Mouse (Mus musculus) left cerebral cortex, postnatal 25 days (tissue): ENCODE results near the gene Rapgef4. TPM values are rescaled to one million over a fixed set of nuclear protein-coding genes. Genes with fewer than 3 reads are reported as not detected.

Experiments used
- DNase-seq, 2 experiments: peaks; one replicate each; pipeline ENCODE4 v3.0.0; 2022; ENCODE audit warnings: low spot score in 2 of 2, mixed read lengths in 1 of 2
- intact Hi-C: fragments of 180-260 bp; cut with DNase I; formaldehyde crosslinking; loops from one replicate; pipeline ENCODE4 v1.15.1; 2025
- total RNA-seq, 2 experiments: library from RNA; stranded (reverse); gene quantifications; 2 replicates each; pipeline ENCODE4 v1.2.3; 2021

Gene Rapgef4
- total RNA-seq, 2 experiments from 2014 or later = 372 to 386 TPM

- intact Hi-C loops = no loop called here
These were observed 123.6 kb downstream of the Rapgef4 start for GRCm38 (mm10) chr2:72104604-72105003.

DNA sequence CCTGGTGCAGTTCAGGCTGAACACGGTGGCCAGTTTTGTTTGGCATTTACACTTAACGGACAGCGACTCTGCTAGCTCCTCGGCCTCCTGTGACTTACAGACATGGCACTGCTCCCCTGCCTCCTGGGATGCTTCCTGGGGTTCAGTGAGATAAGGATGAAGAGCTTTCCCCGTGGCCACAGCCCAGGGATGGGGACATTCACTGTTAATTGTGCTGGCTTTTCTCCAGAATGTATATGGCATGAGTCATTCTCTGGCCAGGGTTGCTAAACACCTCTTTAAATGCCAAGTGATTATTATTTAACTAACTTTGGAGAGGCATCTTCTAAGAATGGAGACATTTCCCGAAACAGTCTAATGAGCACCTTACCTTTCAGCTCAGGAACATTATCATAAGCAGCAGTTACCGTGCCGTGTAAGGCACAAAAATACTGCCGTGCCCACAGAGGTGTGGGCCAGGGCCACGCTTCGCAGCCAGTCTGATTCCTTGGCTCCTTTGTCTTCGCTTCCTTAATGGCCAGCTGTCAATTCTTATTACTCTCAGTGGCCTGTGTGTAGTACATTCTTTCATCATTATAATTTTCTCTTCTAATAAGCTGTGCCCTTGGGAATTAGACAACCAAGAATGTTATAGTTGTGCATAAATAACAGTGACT is 126.6 kb downstream of the Rapgef4 start:
- intact Hi-C loops = no loop called here
- no peak for DNase-seq

More at GRCm38 (mm10) chr2:72104604-72105003, 123.6 kb downstream of the Rapgef4 start:
- DNase-seq = no peak

GRCm38 (mm10) chr2:72108448-72109312 is 127.6 kb downstream of the Rapgef4 start:
- intact Hi-C loops = no loop called here
- DNase-seq = peak in 1 of 2 experiments; percentile 58

GRCm38 (mm10) chr2:72110404-72110803 is 129.4 kb downstream of the Rapgef4 start:
- intact Hi-C loops = no loop called here
- DNase-seq = no peak

- DNase-seq = no peak
- intact Hi-C loops = no loop called here
These were observed 132.7 kb downstream of the Rapgef4 start for GRCm38 (mm10) chr2:72113716-72114115.

DNA sequence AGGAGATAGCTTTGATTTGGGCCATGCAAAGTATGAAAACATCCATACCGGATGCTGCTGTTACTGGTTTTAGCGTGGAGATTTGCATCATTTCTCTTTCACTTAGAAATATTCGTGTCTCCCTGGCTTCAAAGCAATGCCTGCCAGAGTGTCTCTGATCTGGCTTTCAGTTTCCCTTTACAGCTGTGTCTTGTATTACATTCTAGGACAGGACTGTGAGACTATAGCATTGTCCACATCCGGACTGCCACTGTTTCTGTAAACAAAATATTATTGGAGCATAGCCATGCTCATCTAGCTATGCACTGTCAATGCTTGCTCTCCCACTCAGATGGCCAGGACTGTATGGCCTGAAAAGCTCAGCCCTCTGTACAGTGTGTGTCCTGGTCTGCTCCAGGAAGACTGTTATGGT is 133.1 kb downstream of the Rapgef4 start:
- intact Hi-C loops = no loop called here
- DNase-seq = no peak

- intact Hi-C loops = no loop called here
These were observed 135.1 kb downstream of the Rapgef4 start for GRCm38 (mm10) chr2:72116103-72116502.

DNA sequence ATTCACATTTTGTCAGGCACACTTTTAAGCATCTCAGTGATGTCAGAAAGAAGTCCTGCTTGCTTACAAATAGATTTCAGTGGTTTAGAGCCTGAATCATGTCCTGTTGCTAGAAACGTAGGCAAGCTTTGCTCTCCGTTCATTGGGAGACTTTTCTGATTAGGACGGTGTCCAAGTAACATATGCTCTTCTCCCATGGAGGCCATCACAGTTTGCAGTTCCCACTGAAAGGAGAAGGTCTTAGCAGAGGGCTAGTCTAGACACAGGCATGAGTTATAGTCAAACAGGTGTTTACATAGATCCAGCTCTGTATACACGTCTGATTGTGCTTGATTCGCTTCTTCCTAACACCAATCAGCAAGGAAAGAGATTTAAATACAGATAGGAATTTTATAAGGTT is 135.7 kb downstream of the Rapgef4 start:
- no peak for DNase-seq
- intact Hi-C loops = no loop called here

More at GRCm38 (mm10) chr2:72116103-72116502, 135.1 kb downstream of the Rapgef4 start:
- no peak for DNase-seq

DNA sequence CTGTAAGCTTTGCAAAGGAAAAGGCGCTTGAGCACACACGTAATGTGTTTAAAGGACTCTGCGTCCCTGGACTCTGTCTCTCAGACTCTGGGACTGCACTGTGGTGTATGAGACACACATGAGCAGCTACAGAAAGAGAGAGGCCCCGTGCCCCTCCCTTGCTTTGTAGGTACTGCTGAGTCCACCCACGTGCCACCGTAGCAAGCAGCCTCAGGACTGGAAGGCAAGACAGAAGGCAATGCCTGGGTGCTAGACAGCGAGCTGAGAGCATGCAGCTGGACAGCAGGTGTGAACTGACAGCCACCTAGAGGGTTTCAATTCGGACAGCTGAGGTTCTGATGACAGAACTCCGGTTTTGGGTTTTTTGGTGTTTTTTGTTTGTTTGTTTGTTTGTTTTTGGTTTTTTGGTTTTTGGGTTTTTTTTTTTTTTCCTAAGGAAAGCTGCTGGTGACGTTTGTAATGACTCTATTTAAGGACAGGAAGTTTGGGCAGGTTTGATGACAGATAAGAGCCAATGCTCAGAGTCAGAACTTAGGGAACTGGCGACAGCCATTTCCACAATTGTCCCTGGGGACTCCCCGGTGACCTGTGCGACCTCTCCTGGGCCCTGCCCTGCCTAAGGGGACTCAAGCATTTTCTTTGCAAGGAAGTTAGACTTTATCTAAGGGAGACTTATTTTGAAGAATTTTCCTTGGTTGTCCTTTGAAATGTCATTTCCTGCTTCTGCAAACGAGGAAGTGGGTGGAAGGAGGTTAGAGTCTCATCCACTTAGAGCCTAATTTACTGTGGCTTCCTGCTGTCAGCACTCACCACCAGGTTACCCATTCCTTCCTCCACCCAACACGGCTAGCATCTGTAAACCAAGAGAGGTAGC is 136.3 kb downstream of the Rapgef4 start:
- DNase-seq = peak in 1 of 2 experiments; percentile 59
- intact Hi-C loops = no loop called here

DNA sequence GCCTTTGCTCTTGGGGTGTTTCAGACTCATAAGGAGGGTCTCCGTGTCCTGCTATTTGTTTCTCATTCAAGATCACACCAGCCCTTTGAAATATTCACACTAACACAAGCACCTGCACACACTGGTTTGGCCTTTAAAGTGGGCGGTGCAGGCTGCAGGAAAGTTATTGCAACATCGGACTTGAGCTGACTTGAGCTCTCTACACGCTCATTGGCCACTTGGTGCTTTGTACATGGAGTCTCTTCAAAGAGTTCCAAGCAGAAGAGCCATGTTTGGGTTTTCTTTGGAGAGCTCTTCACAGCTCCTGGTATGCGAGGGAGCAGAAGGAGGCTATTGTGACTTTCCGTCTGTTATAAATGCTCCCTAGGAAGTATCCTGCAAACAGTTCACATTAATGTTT is 139.2 kb downstream of the Rapgef4 start:
- intact Hi-C loops = no loop called here
- DNase-seq = no peak

DNA sequence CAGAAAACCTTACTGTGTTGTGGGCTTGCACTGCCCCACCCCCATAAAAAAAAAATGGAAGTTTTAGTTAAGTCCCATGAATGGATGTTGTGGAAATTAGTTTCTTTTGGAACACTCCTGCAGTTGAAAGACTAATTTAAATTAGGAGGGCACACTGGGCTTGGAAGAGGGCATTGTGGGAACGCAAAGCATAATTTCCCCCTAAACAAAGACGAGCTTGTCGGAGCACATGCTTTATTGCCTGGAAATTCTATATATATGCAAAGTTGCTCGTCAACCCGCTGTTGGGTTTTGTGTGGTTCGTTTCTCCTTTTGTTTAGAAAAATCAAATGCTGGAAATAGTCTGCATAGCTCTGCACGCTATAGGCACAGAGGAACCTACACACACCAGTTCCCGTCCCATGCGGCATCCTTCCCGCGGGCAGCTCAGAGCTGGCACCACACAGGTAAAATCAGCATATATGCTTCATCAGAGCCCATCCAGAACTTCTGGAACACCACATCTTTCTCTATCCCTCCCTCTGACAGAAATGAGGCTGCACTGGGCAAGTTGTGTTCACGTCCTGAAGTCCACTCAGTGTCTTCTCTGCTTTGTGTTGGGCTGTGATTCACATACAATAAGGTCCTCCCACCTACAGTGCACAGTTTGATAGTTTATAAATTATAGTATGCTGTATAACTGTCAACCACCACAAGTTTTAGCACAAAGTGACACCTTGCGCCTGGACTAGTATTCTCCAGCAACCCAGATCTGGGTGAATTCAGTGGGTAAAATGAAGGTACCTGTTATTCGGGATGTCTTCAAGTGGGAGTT is 141.6 kb downstream of the Rapgef4 start:
- intact Hi-C loops = no loop called here
- no peak for DNase-seq

DNA sequence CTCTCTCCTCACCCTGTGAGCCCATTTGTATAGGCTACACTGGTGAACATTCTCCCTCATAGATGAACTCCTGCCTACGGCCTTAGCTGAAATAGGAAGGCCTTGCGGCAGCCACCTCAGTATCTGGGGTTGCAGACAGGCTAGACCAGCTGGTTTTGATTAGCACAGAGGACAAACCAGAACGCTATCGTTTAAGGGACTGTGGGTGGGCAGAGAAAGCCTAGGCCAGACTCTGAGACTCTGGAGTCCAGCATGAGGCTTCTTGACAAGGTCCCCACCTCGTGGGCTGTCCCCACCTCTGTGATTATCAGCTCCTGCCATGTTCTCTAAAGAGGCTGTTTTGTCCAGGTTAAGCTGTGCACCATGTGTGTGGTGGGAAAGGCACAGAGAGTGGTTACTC is 142.8 kb downstream of the Rapgef4 start:
- intact Hi-C loops = no loop called here
- no peak for DNase-seq

DNA sequence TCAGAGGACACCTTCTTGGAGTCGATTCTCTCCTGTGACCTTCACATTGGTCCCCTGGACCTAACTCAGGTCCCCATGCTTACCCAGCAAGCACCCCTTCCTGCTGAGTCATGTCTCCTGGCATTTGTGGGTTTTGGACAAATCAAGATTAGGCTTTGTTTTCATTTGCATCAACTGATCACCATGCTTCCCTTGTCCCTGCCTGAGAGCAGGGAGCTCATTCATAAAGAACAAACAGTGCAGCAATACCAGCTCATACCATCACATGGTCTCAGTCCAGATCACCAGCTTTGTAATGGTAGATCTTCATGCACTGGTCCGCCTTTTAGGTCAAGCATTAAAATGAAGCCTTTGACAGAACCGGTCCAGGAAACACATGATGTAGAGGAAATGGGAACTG is 144.7 kb downstream of the Rapgef4 start:
- DNase-seq = no peak
- intact Hi-C loops = no loop called here

- intact Hi-C loops = no loop called here
- DNase-seq = no peak
These were observed 145.4 kb downstream of the Rapgef4 start for GRCm38 (mm10) chr2:72126411-72126810.

DNA sequence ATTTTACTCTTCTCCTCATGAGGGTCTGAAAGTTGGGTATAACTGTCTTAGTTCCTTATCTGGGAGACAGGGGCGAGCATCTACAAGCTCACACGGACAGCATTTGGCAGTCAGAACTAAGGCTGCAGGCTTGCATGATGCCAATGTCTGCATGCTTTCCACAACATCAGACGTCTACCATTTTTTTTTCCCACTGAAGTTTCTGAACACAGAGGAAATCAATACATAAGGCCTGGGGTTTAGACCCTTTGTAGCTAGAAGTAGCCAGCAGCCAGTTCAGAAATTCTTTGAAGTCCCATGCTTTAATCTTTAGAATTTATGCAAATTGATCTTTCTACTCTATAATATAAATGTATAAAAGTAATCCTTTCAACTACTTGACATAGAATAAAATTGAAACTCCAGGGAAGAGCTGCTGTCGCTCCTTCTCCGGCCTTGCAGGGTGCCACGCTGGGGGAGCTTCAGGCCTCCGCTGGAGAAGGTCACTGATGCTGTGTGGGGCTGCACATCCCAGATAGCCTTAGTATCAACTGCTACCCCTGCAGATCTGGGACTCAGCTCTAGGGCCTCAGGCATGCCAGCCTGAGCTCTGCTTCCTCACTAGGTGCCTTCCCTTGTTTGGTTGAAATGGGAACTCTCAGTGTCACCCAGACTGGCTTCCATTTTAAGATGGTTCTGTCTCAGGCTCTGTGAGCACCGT is 148.7 kb downstream of the Rapgef4 start:
- intact Hi-C loops = no loop called here
- DNase-seq = no peak

- intact Hi-C loops = no loop called here
- DNase-seq = no peak
These were observed 151.2 kb downstream of the Rapgef4 start for GRCm38 (mm10) chr2:72132222-72132621.

DNA sequence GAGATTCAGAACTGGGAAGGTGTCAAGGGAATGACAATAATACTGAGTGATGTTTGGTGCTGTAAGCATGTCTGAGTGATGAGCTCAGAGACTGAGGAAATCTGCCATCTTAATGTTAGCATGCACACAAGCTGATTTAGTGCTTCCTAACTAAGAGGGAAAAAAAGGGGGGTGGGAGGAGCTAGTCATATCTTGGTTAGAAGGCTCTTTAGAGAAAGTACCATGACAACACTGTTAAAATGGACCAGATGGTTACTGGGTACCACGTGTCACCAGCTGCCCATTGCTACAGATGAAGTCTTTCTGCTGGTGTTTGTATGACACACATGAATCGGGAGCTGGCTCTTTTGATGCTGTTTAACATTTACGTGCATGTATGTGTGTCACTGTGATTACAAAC is 155.0 kb downstream of the Rapgef4 start:
- DNase-seq = peak in 1 of 2 experiments; percentile 51
- intact Hi-C loops = no loop called here

DNA sequence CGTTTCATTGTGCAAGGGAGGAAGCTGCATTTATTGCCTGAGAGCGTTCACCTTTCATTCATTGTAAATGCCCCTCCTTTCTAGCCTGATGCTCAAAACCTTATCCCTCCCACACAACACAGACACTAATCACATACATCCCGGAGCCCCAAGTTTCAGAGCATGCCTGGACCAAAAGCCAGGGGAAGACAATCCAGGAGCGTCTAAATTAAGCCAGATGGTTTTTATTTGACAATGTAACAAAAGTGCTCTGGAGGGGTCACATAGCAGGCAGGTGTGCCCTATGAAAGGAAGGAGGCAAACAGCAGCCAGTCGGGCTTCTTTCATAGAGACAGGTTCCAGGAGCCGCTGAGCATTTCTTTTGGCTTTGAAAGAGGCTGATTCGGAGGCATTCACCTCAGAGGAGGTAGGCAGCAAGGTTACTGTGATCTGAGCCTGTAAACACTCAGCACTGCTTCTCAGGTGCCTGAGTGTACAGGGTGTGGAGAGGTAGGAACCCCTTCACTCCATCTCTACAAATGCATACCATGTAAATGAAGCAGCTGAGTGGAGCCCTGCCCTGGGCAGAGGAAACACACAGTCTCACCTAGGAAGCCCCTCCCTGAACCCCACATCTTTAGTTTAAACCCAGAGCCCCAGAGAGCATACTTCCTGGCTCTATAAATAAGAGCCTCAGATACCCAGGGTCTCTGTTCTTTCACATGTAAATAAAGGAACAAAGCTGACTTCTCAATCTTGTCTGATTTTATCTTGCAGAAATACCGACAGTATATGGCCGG is 155.6 kb downstream of the Rapgef4 start:
- intact Hi-C loops = no loop called here
- DNase-seq = no peak
